In genomic region chr14:59888446-59888845, GRCm38 (mm10) we compare ENCODE assay signal across 15 mouse cellular contexts.
"Had no signal": no experiment of that assay in that cellular context is flagged by ENCODE, and none has a peak within 500 bp of the region (broad histone marks: within the 10 kb centered on the region; RNA-seq: fewer than 3 reads in every experiment).

No protein-coding gene starts in this region.

- H3K4me1 ChIP-seq: liver, embryonic 13.5 days had no signal

- H3K4me2 ChIP-seq: liver, embryonic 13.5 days; midbrain, embryonic 11.5 days had no signal

- DNase-seq: kidney, adult 11 months; kidney, adult 9 months; kidney, postnatal 14 days; kidney, postnatal 4 days; left cerebral cortex, postnatal 4 days; liver, embryonic 13.5 days; lung, adult 2 months; lung, postnatal 4 days; midbrain, embryonic 14.5 days; right cerebral cortex, postnatal 14 days; right cerebral cortex, postnatal 4 days; thymus, adult 2 months; thymus, postnatal 14 days had no signal

- H3K9ac ChIP-seq: liver, embryonic 13.5 days had no signal

- H3K27me3 ChIP-seq: liver, embryonic 13.5 days had no signal

- H3K4me3 ChIP-seq: liver, embryonic 13.5 days had no signal

- H3K36me3 ChIP-seq: liver, embryonic 13.5 days had no signal

- H3K27ac ChIP-seq: liver, embryonic 13.5 days; stomach, postnatal 0 days had no signal

- H3K9me3 ChIP-seq: liver, embryonic 13.5 days had no signal
